Mouse (Mus musculus) embryonic fibroblast, embryonic 13.5 days (primary cell): ENCODE data around the gene Fryl.
"Not testable (repeated sequence)": the region's sequence is repeated elsewhere in the genome, so short reads cannot be mapped to it uniquely, and the experiment has no call there.

Experiments
- CTCF ChIP-seq: IDR thresholded peaks from 2 replicates; pipeline ENCODE4 v1.5.1; 2011; ENCODE audit warnings: mild to moderate bottlenecking, control low read depth, low read length, moderate library complexity, borderline replicate concordance; ENCODE audit not compliant: insufficient read depth
- POLR2A ChIP-seq: IDR thresholded peaks from 2 replicates; pipeline ENCODE4 v1.6.1; 2011; ENCODE audit warnings: low read depth, mild to moderate bottlenecking, control low read depth, low read length, moderate library complexity

- TF ChIP-seq POLR2A, CTCF: not testable (repeated sequence)
Observed at GRCm38 (mm10) chr5:73012884-73013610, 243.4 kb downstream of the Fryl start.
